Mouse (Mus musculus) lung, postnatal 0 days (tissue): ENCODE data around the gene Pard3b.

ENCODE experiments used
- CTCF ChIP-seq: IDR thresholded peaks from 2 replicates; pipeline ENCODE4 v1.5.1; 2016; ENCODE audit warnings: antibody characterized with exemption, mild to moderate bottlenecking
- EP300 ChIP-seq: IDR thresholded peaks from 2 replicates; pipeline ENCODE4 v1.6.1; 2016; ENCODE audit warnings: antibody characterized with exemption, mild to moderate bottlenecking, control low read depth

- TF ChIP-seq CTCF = no peak
- no peak for TF ChIP-seq EP300
Measured at GRCm38 (mm10) chr1:62416627-62417374, 778.2 kb downstream of the Pard3b start.
